Mouse (Mus musculus): ENCODE data around the gene Fmnl1.

DNA sequence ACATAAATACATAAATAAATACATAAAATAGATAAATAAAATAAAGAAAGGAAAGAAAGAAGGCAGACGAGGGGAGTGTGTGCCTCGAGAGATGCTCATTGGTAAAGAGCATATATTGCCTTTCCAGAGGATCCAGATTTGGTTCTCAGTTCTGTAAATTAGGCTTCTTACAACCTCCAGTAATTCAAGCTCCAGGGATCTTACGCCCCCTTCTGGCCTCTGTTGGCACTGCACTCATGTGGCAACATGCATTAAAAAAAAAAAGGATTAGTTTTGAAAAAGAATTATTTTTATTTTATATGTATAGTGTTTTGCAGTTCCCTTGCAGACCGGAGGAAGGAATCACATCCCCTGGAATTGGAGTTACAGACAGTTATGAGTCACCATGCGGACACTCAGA lies 8.8 kb upstream of the Fmnl1 start:
- TF ChIP-seq POLR2A (IDR thresholded peaks at IDR 0.05; ENCODE audit: borderline replicate concordance, insufficient read depth, low read length) (no peak), CTCF (IDR thresholded peaks at IDR 0.05; ENCODE audit: borderline replicate concordance, insufficient read depth, low read depth, low read length) (peak; percentile 24; the same call in 1 of the 2 replicates)

Data from cerebellum, adult 2 months (tissue).